Mouse (Mus musculus) MEL (cell line): ENCODE measurements around the gene Map9. TPM values are rescaled to one million over a fixed set of nuclear protein-coding genes. Genes with fewer than 3 reads are reported as not detected.

Experiments
- DNase-seq: peaks from one replicate; pipeline ENCODE4 v3.0.0; 2011; ENCODE audit warnings: low read depth, low spot score
- H3K27ac ChIP-seq: 2 replicates; pipeline ENCODE4 v1.5.1; 2012; ENCODE audit warnings: low read depth, mild to moderate bottlenecking, control low read depth, low read length, moderate library complexity; ENCODE audit not compliant: control insufficient read depth
- H3K27me3 ChIP-seq, 2 experiments: fragments of 150-350 bp in 1 of 2; sonication (generic) in 1 of 2; 2 replicates each; pipeline ENCODE4 v1.6.1; 2012; ENCODE audit warnings: low read length in 2 of 2, mild to moderate bottlenecking in 2 of 2, improper control_type of control experiment in 1 of 2, moderate library complexity in 1 of 2; ENCODE audit not compliant: insufficient read depth in 2 of 2, control insufficient read depth in 1 of 2
- H3K36me3 ChIP-seq, 2 experiments: 2 replicates each; pipeline ENCODE4 v1.6.1; 2012 to 2014; ENCODE audit warnings: low read length in 2 of 2, improper control_type of control experiment in 1 of 2, inconsistent platforms in 1 of 2, mild to moderate bottlenecking in 1 of 2; ENCODE audit not compliant: insufficient read depth in 2 of 2, control insufficient read depth in 1 of 2
- H3K4me1 ChIP-seq, 2 experiments: fragments of 150-350 bp in 1 of 2; sonication (generic) in 1 of 2; 2 replicates each; pipeline ENCODE4 v1.6.1; 2012; ENCODE audit warnings: low read length in 2 of 2, improper control_type of control experiment in 1 of 2, mild to moderate bottlenecking in 1 of 2; ENCODE audit not compliant: insufficient read depth in 2 of 2, control insufficient read depth in 1 of 2
- H3K4me3 ChIP-seq, 2 experiments: fragments of 150-350 bp in 1 of 2; sonication (generic) in 1 of 2; 2 replicates each; pipeline ENCODE4 v1.5.1; 2012; ENCODE audit warnings: low read depth in 2 of 2, low read length in 2 of 2, mild to moderate bottlenecking in 2 of 2, moderate library complexity in 2 of 2, control low read depth in 1 of 2, improper control_type of control experiment in 1 of 2; ENCODE audit not compliant: control insufficient read depth in 1 of 2, insufficient read depth in 1 of 2
- H3K79me2 ChIP-seq: 2 replicates; pipeline ENCODE4 v1.6.1; 2012; ENCODE audit warnings: mild to moderate bottlenecking, low read length, moderate library complexity; ENCODE audit not compliant: control insufficient read depth, poor library complexity, insufficient read depth
- H3K9ac ChIP-seq: 2 replicates; pipeline ENCODE4 v1.6.1; 2012; ENCODE audit warnings: low read depth, mild to moderate bottlenecking, control low read depth, low read length, moderate library complexity; ENCODE audit not compliant: control insufficient read depth, poor library complexity, severe bottlenecking
- H3K9me3 ChIP-seq: fragments of 150-350 bp; sonication (generic); replicated peaks from 2 replicates; pipeline ENCODE4 v1.6.1; 2012; ENCODE audit warnings: mild to moderate bottlenecking, low read length, improper control_type of control experiment, moderate library complexity; ENCODE audit not compliant: insufficient read depth
- CTCF ChIP-seq, 3 experiments: IDR thresholded peaks in 2 of 3; conservative IDR thresholded peaks in 1 of 3; 2 replicates each; pipeline ENCODE4 v1.5.1; 2011 to 2012; ENCODE audit warnings: low read length in 3 of 3, low read depth in 2 of 3, mild to moderate bottlenecking in 2 of 3, improper control_type of control experiment in 1 of 3, inconsistent platforms in 1 of 3, mixed read lengths in 1 of 3, moderate library complexity in 1 of 3; ENCODE audit not compliant: control insufficient read depth in 1 of 3, insufficient read depth in 1 of 3, poor library complexity in 1 of 3, severe bottlenecking in 1 of 3
- ELF1 ChIP-seq: IDR thresholded peaks from 2 replicates; pipeline ENCODE4 v1.6.1; 2014; ENCODE audit warnings: low read depth, mild to moderate bottlenecking, inconsistent platforms, low read length, improper control_type of control experiment, moderate library complexity
- EP300 ChIP-seq, 2 experiments: IDR thresholded peaks; 2 replicates each; pipeline ENCODE4 v1.6.1; 2011; ENCODE audit warnings: improper control_type of control experiment in 2 of 2, low read length in 2 of 2, low read depth in 1 of 2, mild to moderate bottlenecking in 1 of 2
- KAT2A ChIP-seq: conservative IDR thresholded peaks from 2 replicates; pipeline ENCODE4 v1.6.1; 2012; ENCODE audit warnings: low read depth, low read length, improper control_type of control experiment, inconsistent platforms
- MAZ ChIP-seq: IDR thresholded peaks from 2 replicates; pipeline ENCODE4 v1.6.1; 2012; ENCODE audit warnings: low read depth, mild to moderate bottlenecking, inconsistent platforms, low read length, improper control_type of control experiment
- MEF2A ChIP-seq: IDR thresholded peaks from 2 replicates; pipeline ENCODE4 v1.6.1; 2014; ENCODE audit warnings: low read depth, mild to moderate bottlenecking, inconsistent platforms, low read length, improper control_type of control experiment; ENCODE audit not compliant: poor library complexity, insufficient replicate concordance, severe bottlenecking; ENCODE audit errors: extremely low read depth
- MYB ChIP-seq: IDR thresholded peaks from 2 replicates; pipeline ENCODE4 v1.6.1; 2011; ENCODE audit warnings: mild to moderate bottlenecking, low read depth, low read length, improper control_type of control experiment
- NELFE ChIP-seq: IDR thresholded peaks from 2 replicates; pipeline ENCODE4 v1.6.1; 2011; ENCODE audit warnings: low read depth, low read length, improper control_type of control experiment
- NRF1 ChIP-seq: IDR thresholded peaks from 2 replicates; pipeline ENCODE4 v1.6.1; 2014; ENCODE audit warnings: low read depth, mild to moderate bottlenecking, inconsistent platforms, low read length, improper control_type of control experiment, moderate library complexity; ENCODE audit not compliant: poor library complexity, insufficient read depth, severe bottlenecking
- POLR2A ChIP-seq, 2 experiments: IDR thresholded peaks; 2 replicates each; pipeline ENCODE4 v1.6.1; 2011 to 2012; ENCODE audit warnings: low read length in 2 of 2, mild to moderate bottlenecking in 2 of 2, control low read depth in 1 of 2, improper control_type of control experiment in 1 of 2, low read depth in 1 of 2, moderate library complexity in 1 of 2; ENCODE audit not compliant: control insufficient read depth in 1 of 2, insufficient read depth in 1 of 2, poor library complexity in 1 of 2
- POLR2AphosphoS5 ChIP-seq: IDR thresholded peaks from 2 replicates; pipeline ENCODE4 v1.6.1; 2012; ENCODE audit warnings: low read depth, borderline replicate concordance, mild to moderate bottlenecking, inconsistent platforms, low read length, moderate library complexity, mixed read lengths
- TAL1 ChIP-seq: IDR thresholded peaks from 2 replicates; pipeline ENCODE4 v1.6.1; 2012; ENCODE audit warnings: mild to moderate bottlenecking, inconsistent platforms, low read length, moderate library complexity, mixed read lengths
- TCF12 ChIP-seq: IDR thresholded peaks from 2 replicates; pipeline ENCODE4 v1.6.1; 2014; ENCODE audit warnings: low read depth, mild to moderate bottlenecking, inconsistent platforms, low read length, improper control_type of control experiment, moderate library complexity
- ZC3H11A ChIP-seq: IDR thresholded peaks from 2 replicates; pipeline ENCODE4 v1.6.1; 2012; ENCODE audit warnings: low read depth, mild to moderate bottlenecking, inconsistent platforms, low read length, improper control_type of control experiment
- ZMIZ1 ChIP-seq: IDR thresholded peaks from 2 replicates; pipeline ENCODE4 v1.6.1; 2012; ENCODE audit warnings: low read depth, mild to moderate bottlenecking, inconsistent platforms, low read length, improper control_type of control experiment, moderate library complexity
- ZNF384 ChIP-seq: IDR thresholded peaks from 2 replicates; pipeline ENCODE4 v1.6.1; 2012; ENCODE audit warnings: low read depth, mild to moderate bottlenecking, inconsistent platforms, low read length, improper control_type of control experiment
- polyA plus RNA-seq, 2 experiments: library from polyadenylated mRNA; stranded (reverse) in 1 of 2; unstranded in 1 of 2; fragments of >175 nt in 1 of 2; fragments of >200 nt in 1 of 2; gene quantifications; 2 replicates each; pipeline versions ENCODE4 v1.2.1 to v1.2.4; 2012; ENCODE audit warnings: low replicate concordance in 2 of 2, low read depth in 1 of 2; ENCODE audit not compliant: insufficient read length in 2 of 2, insufficient read depth in 1 of 2, missing spikeins in 1 of 2
- total RNA-seq: library from RNA; depleted of rRNA; stranded (reverse); fragments of 300-350 nt; gene quantifications from 2 replicates; pipeline ENCODE4 v1.2.3, GENCODE M21; 2012

The Map9 gene
- total and polyA plus RNA-seq, 3 experiments: not detected

DNA sequence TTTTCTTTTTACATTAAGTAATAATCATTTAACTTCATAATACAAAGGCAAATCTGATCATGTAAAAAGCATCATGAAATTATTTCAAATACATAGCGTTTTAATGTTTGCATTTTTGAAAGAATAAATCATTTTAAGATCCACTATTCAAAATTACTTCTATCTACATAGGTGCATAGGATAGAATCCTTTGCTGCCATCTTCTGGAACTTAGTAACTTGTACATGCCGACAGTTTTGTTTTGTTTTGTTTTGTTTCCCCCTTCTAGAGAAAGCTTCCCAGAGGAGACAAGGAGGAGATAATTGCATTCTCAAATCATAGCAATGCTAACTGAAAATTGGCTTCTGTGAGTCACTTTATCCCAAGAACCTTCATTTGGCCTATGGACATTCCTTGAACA lies 7.5 kb upstream of the Map9 start:
- H3K4me3 ChIP-seq: no peak overlapping the region
- DNase-seq: no peak
- no peaks in the 10 kb centered on the region for H3K36me3 ChIP-seq

GRCm38 (mm10) chr3:82357340-82357739 lies 504 bp upstream of the Map9 start:
- H3K27me3 ChIP-seq: no peaks in the 10 kb centered on the region
- no peaks in the 10 kb centered on the region for H3K79me2 ChIP-seq
- no peaks in the 10 kb centered on the region for H3K9me3 ChIP-seq
- no peak for TF ChIP-seq POLR2A (IDR thresholded peaks at IDR 0.05; ENCODE audit: control insufficient read depth in 1 of 2, insufficient read depth in 1 of 2, low read depth in 1 of 2, low read length in 2 of 2, poor library complexity in 1 of 2)
- no peaks in the 10 kb centered on the region for H3K4me1 ChIP-seq
- no peak overlapping the region for H3K4me3 ChIP-seq
- DNase-seq: no peak
- H3K27ac ChIP-seq: no peak overlapping the region
- H3K9ac ChIP-seq: no peak overlapping the region
- H3K36me3 ChIP-seq: no peaks in the 10 kb centered on the region

More for the DNA sequence above, 7.5 kb upstream of the Map9 start:
- H3K79me2 ChIP-seq: no peaks in the 10 kb centered on the region
- TF ChIP-seq ZMIZ1 (no peak), ELF1 (no peak), MAZ (no peak), CTCF (IDR thresholded peaks at IDR 0.05 in 2 of 3, conservative IDR thresholded peaks at IDR 0.05 in 1 of 3; ENCODE audit: control insufficient read depth in 1 of 3, insufficient read depth in 1 of 3, low read depth in 2 of 3, low read length in 3 of 3, poor library complexity in 1 of 3, severe bottlenecking in 1 of 3) (no peak), MYB (no peak), POLR2AphosphoS5 (no peak), TCF12 (no peak)
- H3K9me3 ChIP-seq: no peaks in the 10 kb centered on the region
- no peak overlapping the region for H3K9ac ChIP-seq
- H3K4me1 ChIP-seq: no peaks in the 10 kb centered on the region
- H3K27ac ChIP-seq: no peak overlapping the region
- H3K27me3 ChIP-seq: no peaks in the 10 kb centered on the region

DNA sequence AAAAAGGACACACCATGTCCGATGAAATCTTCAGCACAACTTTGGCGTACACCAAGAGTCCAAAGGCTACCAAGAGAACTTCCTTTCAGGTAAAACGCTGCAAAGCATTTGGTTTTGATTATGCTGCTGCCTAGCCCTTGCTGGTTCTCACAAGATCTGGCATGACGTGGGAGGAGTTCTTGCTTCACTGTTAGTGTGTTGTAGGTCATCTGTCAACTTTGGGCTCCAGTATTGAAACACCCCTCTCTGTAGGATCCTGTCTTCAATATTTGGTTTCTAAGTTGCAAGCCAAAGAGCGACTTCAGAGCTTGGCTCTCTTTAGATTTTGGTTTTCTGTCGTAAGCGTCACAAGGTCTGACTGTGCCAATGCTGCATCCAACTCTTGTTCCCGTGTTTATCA lies 1.2 kb downstream of the Map9 start:
- Histone ChIP-seq H3K27ac (no peak overlapping the region), H3K27me3 (no peaks in the 10 kb centered on the region), H3K9ac (no peak overlapping the region), H3K9me3 (no peaks in the 10 kb centered on the region), H3K79me2 (no peaks in the 10 kb centered on the region), H3K4me3 (no peak overlapping the region), H3K36me3 (no peaks in the 10 kb centered on the region), H3K4me1 (no peaks in the 10 kb centered on the region)
- TF ChIP-seq ZNF384 (no peak), POLR2AphosphoS5 (no peak), NRF1 (no peak), EP300 (IDR thresholded peaks at IDR 0.05; ENCODE audit: low read depth in 1 of 2, low read length in 2 of 2) (no peak), NELFE (no peak), TAL1 (no peak), KAT2A (no peak), ELF1 (no peak), ZC3H11A (no peak), MEF2A (no peak)
- DNase-seq: no peak
